Mouse (Mus musculus): ENCODE measurements around the gene Eif3m.

The Eif3m gene

DNA sequence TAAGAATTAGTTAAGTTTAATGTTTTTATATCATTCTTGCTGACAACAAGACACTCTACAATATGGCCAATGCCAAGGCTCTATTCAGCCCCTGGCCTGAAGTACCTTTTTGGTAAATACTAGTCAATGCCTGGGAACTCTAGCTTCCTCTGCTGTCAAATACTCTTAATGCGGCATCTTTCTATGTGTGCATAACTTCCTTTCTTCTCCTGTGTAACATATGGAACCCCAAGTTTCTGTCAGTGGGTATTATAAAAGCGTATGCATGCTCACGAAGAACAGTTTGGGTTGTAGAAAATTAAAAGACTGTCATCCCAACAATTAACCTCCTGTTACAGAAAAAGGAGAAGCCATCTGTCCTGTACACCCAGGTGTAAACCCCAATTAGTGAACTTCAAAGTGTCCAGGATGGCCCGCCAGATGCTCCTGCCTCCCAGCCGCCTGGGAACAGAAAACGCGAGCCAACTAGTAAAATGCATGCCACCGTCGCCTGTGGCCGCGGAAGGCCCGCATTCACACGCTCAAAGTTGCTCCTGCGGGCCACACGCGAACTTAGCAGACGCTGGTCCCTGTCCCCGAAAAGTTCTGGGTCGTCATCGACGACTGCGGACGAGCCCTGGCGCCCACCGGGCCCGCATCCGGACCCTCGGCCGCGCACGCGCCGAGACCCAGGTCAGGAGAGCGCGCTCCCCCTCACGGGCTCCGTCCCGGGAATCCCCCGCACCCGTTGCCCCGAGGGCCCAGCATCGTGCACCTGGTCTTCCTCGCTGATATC is 501 bp downstream of the Eif3m start:
- no peak for DNase-seq (ENCODE audit: low spot score)

DNA sequence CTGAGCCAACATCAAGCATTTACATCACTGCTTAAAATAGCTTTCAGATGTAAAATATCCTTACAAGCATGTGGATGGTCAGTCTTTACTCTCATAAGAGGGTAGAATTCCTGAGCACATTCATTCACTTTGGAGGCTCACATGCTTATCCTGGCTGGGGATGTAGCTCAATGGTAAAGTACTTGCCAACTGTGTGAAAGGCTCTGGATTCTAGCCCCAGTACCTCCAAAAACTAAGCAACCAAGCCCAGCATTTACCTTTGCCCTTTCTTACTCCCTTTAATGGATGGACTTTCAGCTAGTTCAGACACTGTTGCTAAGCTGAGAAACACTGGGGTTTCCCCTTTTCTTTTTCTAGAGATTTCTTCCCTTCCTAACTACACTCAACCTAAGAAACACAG is 9.6 kb downstream of the Eif3m start:
- no peak for DNase-seq (ENCODE audit: low spot score)

DNA sequence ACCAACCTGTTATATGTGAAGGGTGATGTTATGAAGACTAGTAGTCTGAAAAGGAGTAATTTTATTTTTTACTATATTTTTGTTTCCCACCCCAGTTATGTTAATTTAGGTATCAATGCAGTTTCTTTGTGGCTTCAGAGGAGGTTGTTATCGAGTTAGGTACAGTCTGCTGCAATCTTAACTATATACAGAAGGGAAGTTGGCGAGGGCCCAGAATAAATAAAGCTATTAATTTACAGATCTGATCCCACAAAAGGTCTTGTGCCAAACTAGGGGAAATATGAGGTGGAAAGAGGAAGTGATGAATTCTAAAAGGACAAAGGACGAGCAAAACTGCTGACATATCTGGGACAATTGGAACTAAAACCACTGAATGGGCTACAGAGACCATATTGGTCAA is 20.7 kb downstream of the Eif3m start:
- DNase-seq (ENCODE audit: low spot score) = no peak

DNA sequence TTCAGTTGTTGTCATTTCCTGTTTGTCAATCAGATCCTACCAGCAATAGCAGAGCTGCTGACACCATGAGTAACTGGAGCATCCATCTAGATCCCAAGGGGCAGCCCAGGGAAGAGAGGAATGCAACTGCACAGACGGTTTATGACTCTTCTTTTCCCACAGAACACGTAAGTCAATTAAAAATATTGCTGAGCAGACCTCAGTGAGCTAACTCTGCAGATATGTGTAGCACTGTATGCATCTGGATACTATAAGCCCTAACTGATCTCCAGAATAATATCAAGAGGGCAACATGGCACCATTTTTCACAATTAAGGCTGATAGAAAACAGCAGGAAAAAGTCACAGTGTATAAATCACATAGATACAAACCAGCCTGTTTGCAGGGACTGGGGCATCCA is 22.4 kb downstream of the Eif3m start:
- DNase-seq (ENCODE audit: low spot score) = no peak

DNA sequence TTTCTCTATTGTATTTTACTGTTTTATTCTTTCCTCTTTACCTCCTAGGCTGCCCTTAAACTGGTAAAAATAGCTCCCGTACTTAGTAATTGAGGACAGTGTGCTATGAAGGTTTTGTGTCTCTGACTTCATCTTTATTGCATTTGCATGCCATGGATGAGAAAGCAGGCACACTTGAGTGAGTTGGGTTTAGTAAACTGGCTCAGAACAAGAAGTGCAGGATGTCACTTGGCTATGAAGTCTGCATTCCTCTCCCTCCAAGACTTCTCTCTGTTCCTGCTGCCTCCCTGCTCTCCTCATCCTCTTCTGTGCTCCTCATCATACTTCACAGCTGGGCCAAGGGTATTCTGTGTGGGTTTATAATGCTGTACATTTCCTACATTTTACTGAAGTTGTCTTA is 27.9 kb downstream of the Eif3m start:
- no peak for DNase-seq (ENCODE audit: low spot score)

DNA sequence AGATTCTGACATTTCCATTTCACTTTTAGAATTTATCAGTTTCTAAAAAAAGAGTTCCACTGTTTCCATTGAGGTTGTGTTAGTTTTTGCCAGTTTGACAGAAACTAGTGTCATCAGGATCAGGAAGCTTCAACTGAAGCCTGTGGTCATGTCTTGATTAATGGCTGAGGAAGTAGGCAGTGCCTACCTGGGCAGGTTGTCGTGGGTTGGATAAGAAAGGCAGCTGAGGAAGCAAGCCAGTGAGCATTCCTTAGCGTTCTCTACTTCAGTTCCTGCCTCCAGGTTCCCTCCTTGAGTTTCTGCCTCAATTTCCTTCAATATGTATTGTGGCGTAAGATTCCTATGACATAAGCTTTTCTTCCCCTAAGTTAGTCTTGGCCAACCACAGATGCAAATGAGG is 31.1 kb downstream of the Eif3m start:
- DNase-seq (ENCODE audit: low spot score) = no peak

DNA sequence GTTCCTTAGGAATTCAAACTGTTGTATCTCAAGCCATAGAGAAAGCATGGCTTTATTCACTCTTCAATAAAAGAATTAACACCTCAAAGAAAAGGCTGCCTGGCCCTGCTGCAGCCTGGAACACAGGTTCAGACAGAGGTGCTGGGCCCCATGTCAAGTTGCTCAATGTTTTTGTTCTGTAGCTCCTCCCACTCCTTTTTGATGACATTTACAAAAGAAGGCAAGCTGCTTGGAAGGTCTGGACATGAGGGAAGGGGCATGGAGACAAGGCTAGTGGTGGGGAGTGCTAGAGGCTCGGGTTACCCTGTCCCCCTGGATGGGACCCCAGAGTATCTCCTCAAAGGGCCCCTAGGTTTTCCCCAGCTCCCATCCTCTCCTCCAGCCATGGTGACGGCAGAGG is 35.2 kb downstream of the Eif3m start:
- DNase-seq (ENCODE audit: low spot score) = no peak

DNA sequence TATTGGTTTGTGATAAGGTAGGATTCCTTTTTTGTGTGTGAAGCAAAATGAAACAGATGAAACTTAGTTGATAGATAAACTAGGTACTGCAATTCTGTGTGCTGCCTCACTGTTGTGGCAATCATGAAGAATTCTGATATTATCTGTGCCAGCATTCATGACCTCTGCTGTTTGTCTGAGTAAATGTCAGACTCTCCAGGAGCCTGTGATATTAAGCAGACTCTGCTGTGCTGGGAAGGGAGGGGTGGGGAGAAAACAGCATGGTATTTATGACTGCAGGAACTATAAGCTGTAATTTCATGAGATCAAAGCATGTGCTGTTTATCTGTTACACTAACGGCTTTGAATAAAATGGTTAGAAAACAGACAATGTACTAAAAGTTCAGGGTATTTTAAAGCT is 52.4 kb downstream of the Eif3m start:
- DNase-seq (ENCODE audit: low spot score) = no peak

Data from testis, postnatal 14 days (tissue).